Mouse (Mus musculus): ENCODE measurements around the gene Atf7. TPM values are rescaled to one million over a fixed set of nuclear protein-coding genes. Genes with fewer than 3 reads are reported as not detected.

Atf7 gene
- total and polyA plus RNA-seq, 3 experiments = 49.9 to 77.6 (median 49.9) TPM

DNA sequence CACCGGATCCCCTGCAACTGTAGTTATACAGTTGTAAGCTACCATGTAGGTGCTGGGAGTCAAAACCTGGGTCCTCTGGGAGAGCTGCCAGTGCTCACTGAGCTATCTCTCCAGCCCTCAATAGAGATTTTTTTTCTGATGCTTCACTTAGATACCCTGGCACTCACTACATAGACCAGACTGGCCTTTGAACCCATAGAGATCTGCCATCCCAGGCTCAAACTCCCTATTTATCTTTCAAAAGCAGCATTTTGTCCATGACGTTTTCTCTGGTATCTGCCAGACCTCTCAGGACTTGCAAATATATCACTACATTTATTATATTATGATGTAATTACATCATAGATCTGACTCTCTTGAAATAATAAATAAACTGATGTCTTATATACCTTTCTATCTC lies 46.9 kb downstream of the Atf7 start:
- peaks cover 7% of the 10 kb centered on the region for H3K79me2 ChIP-seq (replicated peaks; ENCODE audit: control insufficient read depth, insufficient read depth, low read length)
- no peak overlapping the region for H3K9ac ChIP-seq (ENCODE audit: low read depth, low read length)
- DNase-seq = no peak
- no peaks in the 10 kb centered on the region for H3K4me1 ChIP-seq (ENCODE audit: control insufficient read depth, insufficient read depth, low read length)
- H3K27ac ChIP-seq = no peak overlapping the region
- no peaks in the 10 kb centered on the region; the same call in 1 of the 2 replicates for H3K36me3 ChIP-seq (ENCODE audit: control insufficient read depth, insufficient read depth, low read length)
- intact Hi-C loops (cut with DNase I) = no loop called here
- H3K4me3 ChIP-seq = no peak overlapping the region
- H3K27me3 ChIP-seq (ENCODE audit: control insufficient read depth, insufficient read depth, low read length) = no peaks in the 10 kb centered on the region
- 93% methylated on average over 2 of the region's 2 CpGs for WGBS
- TF ChIP-seq POLR2A (IDR thresholded peaks at IDR 0.05; ENCODE audit: insufficient read depth, low read depth, low read length) = no peak
- TF ChIP-seq CTCF (IDR thresholded peaks at IDR 0.05) = no peak
- no peak for TF ChIP-seq EP300 (IDR thresholded peaks at IDR 0.05; ENCODE audit: insufficient read depth, low read depth, low read length)

DNA sequence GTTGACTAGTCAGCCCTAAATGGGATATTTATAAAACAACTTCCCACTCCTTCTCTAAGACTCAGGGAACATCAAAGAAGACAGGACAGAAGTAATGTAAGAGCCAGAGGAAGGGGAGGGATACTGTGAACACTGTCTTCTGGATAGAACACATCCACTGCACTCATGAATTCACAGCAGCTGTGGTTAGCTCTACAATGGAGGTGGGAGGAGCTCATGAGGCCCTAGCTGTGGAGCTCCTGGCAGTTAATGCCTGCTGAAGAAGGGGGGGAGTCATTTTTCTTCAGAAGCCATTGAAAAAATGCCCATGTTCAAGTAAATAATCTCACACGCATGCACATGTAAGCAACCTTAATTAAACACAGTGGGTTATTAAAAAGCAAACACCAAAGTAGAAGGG lies 48.3 kb downstream of the Atf7 start:
- no peak overlapping the region for H3K4me3 ChIP-seq
- no peak overlapping the region for H3K27ac ChIP-seq
- H3K36me3 ChIP-seq (ENCODE audit: control insufficient read depth, insufficient read depth, low read length) = no peaks in the 10 kb centered on the region; the same call in 1 of the 2 replicates
- DNase-seq = no peak
- WGBS = 98% methylated on average over 1 of the region's 1 CpGs
- H3K4me1 ChIP-seq (ENCODE audit: control insufficient read depth, insufficient read depth, low read length) = peaks cover 1% of the 10 kb centered on the region
- TF ChIP-seq CTCF (IDR thresholded peaks at IDR 0.05) (no peak), EP300 (IDR thresholded peaks at IDR 0.05; ENCODE audit: insufficient read depth, low read depth, low read length) (no peak), POLR2A (IDR thresholded peaks at IDR 0.05; ENCODE audit: insufficient read depth, low read depth, low read length) (no peak)
- intact Hi-C loops (cut with DNase I) = no loop called here
- no peak overlapping the region for H3K9ac ChIP-seq (ENCODE audit: low read depth, low read length)
- peaks cover 7% of the 10 kb centered on the region for H3K79me2 ChIP-seq (replicated peaks; ENCODE audit: control insufficient read depth, insufficient read depth, low read length)
- H3K27me3 ChIP-seq (ENCODE audit: control insufficient read depth, insufficient read depth, low read length) = no peaks in the 10 kb centered on the region

- WGBS = 54% methylated on average over 3 of the region's 3 CpGs
- H3K36me3 ChIP-seq (ENCODE audit: control insufficient read depth, insufficient read depth, low read length) = no peaks in the 10 kb centered on the region
Observed at GRCm38 (mm10) chr15:102572081-102572480, 53.2 kb downstream of the Atf7 start.

DNA sequence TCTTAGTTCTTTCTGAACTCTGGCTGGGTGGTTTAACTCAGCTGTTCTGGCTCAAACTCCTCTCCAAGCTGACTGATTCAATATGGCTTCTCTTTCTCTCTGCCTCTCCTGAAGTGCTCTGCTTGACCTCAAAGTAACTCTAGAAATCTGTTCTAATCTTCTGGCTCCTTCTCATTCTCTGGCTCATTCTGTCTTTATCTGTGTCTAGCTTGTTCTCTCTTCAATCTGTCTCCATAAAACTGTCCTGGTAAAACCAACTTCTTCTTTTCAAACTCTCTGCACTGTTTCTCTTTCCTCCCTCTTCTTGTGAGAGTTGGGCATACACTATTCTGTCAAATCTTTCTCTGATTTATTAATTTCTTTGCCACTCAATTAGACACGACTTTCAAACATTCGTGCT lies 57.4 kb downstream of the Atf7 start:
- TF ChIP-seq EP300 (IDR thresholded peaks at IDR 0.05; ENCODE audit: insufficient read depth, low read depth, low read length) (no peak), POLR2A (IDR thresholded peaks at IDR 0.05; ENCODE audit: insufficient read depth, low read depth, low read length) (no peak), CTCF (IDR thresholded peaks at IDR 0.05) (no peak)
- no peak overlapping the region for H3K9ac ChIP-seq (ENCODE audit: low read depth, low read length)
- intact Hi-C loops (cut with DNase I) = no loop called here
- WGBS = 86% methylated on average over 2 of the region's 2 CpGs
- DNase-seq = no peak
- H3K4me1 ChIP-seq (ENCODE audit: control insufficient read depth, insufficient read depth, low read length) = peaks cover 1% of the 10 kb centered on the region
- no peaks in the 10 kb centered on the region for H3K27me3 ChIP-seq (ENCODE audit: control insufficient read depth, insufficient read depth, low read length)
- peaks cover 2% of the 10 kb centered on the region for H3K79me2 ChIP-seq (replicated peaks; ENCODE audit: control insufficient read depth, insufficient read depth, low read length)
- no peak overlapping the region for H3K27ac ChIP-seq
- peaks cover 2% of the 10 kb centered on the region; the same call in 1 of the 2 replicates for H3K36me3 ChIP-seq (ENCODE audit: control insufficient read depth, insufficient read depth, low read length)
- no peak overlapping the region for H3K4me3 ChIP-seq

More at GRCm38 (mm10) chr15:102572081-102572480, 53.2 kb downstream of the Atf7 start:
- no peak for DNase-seq
- H3K4me1 ChIP-seq (ENCODE audit: control insufficient read depth, insufficient read depth, low read length) = peaks cover 1% of the 10 kb centered on the region
- H3K27ac ChIP-seq = no peak overlapping the region
- peaks cover 2% of the 10 kb centered on the region for H3K79me2 ChIP-seq (replicated peaks; ENCODE audit: control insufficient read depth, insufficient read depth, low read length)
- no peak overlapping the region for H3K4me3 ChIP-seq
- TF ChIP-seq CTCF (IDR thresholded peaks at IDR 0.05) = no peak
- TF ChIP-seq POLR2A (IDR thresholded peaks at IDR 0.05; ENCODE audit: insufficient read depth, low read depth, low read length) = no peak
- no peak for TF ChIP-seq EP300 (IDR thresholded peaks at IDR 0.05; ENCODE audit: insufficient read depth, low read depth, low read length)
- no peak overlapping the region for H3K9ac ChIP-seq (ENCODE audit: low read depth, low read length)
- H3K27me3 ChIP-seq (ENCODE audit: control insufficient read depth, insufficient read depth, low read length) = no peaks in the 10 kb centered on the region
- intact Hi-C loops (cut with DNase I) = no loop called here

GRCm38 (mm10) chr15:102563681-102564080 lies 61.6 kb downstream of the Atf7 start:
- H3K27me3 ChIP-seq (ENCODE audit: control insufficient read depth, insufficient read depth, low read length) = no peaks in the 10 kb centered on the region
- WGBS = 95% methylated on average over 5 of the region's 5 CpGs
- intact Hi-C loops (cut with DNase I) = no loop called here

GRCm38 (mm10) chr15:102563061-102563460 lies 62.2 kb downstream of the Atf7 start:
- H3K9ac ChIP-seq (ENCODE audit: low read depth, low read length) = no peak overlapping the region
- no peak overlapping the region for H3K27ac ChIP-seq
- no peaks in the 10 kb centered on the region for H3K27me3 ChIP-seq (ENCODE audit: control insufficient read depth, insufficient read depth, low read length)
- DNase-seq = no peak
- H3K4me3 ChIP-seq = no peak overlapping the region
- H3K4me1 ChIP-seq (ENCODE audit: control insufficient read depth, insufficient read depth, low read length) = no peaks in the 10 kb centered on the region
- intact Hi-C loops (cut with DNase I) = no loop called here
- peaks cover 6% of the 10 kb centered on the region for H3K79me2 ChIP-seq (replicated peaks; ENCODE audit: control insufficient read depth, insufficient read depth, low read length)
- no peak for TF ChIP-seq POLR2A (IDR thresholded peaks at IDR 0.05; ENCODE audit: insufficient read depth, low read depth, low read length)
- no peak for TF ChIP-seq CTCF (IDR thresholded peaks at IDR 0.05)
- no peak for TF ChIP-seq EP300 (IDR thresholded peaks at IDR 0.05; ENCODE audit: insufficient read depth, low read depth, low read length)
- H3K36me3 ChIP-seq (ENCODE audit: control insufficient read depth, insufficient read depth, low read length) = peaks cover 7% of the 10 kb centered on the region
- 81% methylated on average over 3 of the region's 3 CpGs for WGBS

More at GRCm38 (mm10) chr15:102563681-102564080, 61.6 kb downstream of the Atf7 start:
- H3K36me3 ChIP-seq (ENCODE audit: control insufficient read depth, insufficient read depth, low read length) = peaks cover 7% of the 10 kb centered on the region
- H3K4me3 ChIP-seq = no peak overlapping the region
- DNase-seq = no peak
- H3K9ac ChIP-seq (ENCODE audit: low read depth, low read length) = no peak overlapping the region
- H3K79me2 ChIP-seq (replicated peaks; ENCODE audit: control insufficient read depth, insufficient read depth, low read length) = peaks cover 6% of the 10 kb centered on the region
- no peak for TF ChIP-seq POLR2A (IDR thresholded peaks at IDR 0.05; ENCODE audit: insufficient read depth, low read depth, low read length)
- no peak for TF ChIP-seq CTCF (IDR thresholded peaks at IDR 0.05)
- TF ChIP-seq EP300 (IDR thresholded peaks at IDR 0.05; ENCODE audit: insufficient read depth, low read depth, low read length) = no peak
- H3K27ac ChIP-seq = no peak overlapping the region
- no peaks in the 10 kb centered on the region for H3K4me1 ChIP-seq (ENCODE audit: control insufficient read depth, insufficient read depth, low read length)

Data from heart, adult 2 months (tissue).